Mouse (Mus musculus) cerebellum, postnatal 4 days (tissue): Measurements from ENCODE around the gene Dynlt1b.
"Not testable (repeated sequence)": the region's sequence is repeated elsewhere in the genome, so short reads cannot be mapped to it uniquely, and the experiment has no call there.

Source experiments
- DNase-seq, 2 experiments: peaks; one replicate each; pipeline ENCODE4 v3.0.0; 2022; ENCODE audit warnings: low spot score in 2 of 2, mixed read lengths in 1 of 2

Dynlt1b gene

DNA sequence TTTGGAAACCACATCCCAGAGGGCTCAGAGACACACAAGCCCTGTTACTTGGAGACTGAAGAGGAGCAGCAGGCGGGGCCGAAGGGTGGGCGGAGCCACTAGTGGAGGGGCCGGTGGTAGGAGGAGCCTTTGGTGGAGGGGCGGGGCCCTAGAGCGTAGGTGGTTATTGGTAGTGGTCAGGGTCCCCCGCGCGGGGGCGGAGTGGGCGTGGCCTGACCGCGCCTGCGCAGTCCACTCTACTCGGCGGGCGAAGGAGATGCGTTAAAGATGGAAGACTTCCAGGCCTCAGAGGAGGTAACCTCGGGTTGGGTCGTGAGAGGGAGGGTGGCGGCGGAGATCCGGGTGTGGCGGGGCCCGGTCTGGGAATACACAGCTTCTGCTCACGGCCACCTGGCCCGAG is at the start of gene Dynlt1b:
Gene Dynlt1b, plus strand, starts transcription at position 168 of the 400 bp plus-strand sequence.
- DNase-seq, result peak; percentile 100

DNA sequence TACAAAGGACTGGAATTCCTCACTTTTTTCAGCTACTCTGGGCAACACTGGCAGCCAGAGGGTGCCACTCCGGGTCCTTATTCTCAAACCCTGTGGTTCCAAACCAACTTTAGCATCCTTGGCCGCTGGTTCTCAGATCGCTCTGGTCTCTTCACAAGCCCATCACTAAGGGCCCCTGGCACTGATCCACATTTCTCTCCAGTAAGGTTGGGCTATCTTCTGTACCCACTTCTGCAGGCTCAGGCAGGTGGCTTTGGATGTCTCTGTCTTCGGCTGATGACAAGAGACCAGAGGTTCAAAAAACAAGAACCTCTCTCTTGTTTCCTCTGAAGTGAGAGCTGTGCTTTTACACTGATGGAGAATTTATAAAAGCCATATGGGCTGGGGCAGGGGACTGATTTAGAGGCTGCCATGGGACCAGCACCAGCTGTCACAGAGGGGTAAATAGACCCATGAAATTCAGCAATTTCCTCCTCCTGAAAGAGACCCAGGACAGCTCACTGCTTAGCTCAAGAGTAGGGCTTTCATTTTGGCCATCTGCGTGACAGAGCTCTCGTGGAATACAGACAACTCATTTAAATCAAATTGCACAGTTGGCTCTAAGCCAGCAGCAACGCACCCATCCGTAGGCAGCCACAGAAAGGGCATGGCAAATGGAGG is 49.6 kb upstream of the Dynlt1b start:
- DNase-seq, result not testable (repeated sequence)

DNA sequence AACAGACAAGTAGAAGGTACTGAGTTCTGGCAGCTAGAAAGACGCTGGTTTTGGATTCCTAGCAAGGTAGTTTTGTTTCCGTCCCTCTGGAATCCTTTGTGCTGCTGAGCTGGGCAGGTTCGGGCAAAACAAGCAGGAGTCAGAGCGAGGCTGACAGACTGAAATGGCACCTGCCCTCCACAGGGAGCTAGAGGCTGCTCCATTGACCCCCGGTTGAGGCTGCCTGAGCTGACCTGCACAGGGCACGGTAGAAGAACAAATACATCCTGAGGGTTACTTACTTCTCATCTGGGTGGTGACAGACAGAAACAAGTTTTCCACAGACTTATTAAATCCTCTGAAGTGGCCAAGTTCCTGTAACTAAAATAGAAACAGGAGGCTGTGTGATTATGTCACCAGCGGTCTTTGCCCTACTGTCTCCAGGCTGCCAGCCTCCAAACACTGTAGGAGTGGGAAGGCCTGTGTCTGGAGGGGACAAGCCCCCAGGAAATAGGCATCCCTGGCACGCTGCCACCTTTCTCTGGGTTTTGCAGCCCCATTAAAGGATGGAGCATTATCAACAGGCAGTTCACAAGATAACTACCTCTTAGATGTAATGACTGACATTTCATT is 48.7 kb upstream of the Dynlt1b start:
- not testable (repeated sequence) for DNase-seq

DNA sequence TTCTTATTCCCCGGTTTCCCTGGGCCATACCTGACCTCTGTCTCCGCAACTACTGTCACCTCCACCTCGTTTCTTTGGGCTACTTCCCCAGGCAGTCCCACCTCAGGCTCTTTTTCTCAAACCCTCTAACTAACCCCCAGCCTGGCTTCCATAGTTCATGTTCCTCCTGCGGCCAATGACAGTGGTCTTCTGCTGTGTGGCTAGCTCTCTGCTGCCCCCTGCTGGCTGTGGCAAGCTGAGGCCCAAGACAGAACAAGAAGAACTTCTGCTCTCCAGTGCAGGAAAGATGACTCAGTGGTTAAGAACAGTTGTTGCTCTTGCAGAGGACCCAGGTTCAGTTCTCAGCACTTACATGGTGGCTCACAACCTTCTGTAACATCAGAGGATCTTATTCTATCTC is 43.0 kb upstream of the Dynlt1b start:
- not testable (repeated sequence) for DNase-seq

DNA sequence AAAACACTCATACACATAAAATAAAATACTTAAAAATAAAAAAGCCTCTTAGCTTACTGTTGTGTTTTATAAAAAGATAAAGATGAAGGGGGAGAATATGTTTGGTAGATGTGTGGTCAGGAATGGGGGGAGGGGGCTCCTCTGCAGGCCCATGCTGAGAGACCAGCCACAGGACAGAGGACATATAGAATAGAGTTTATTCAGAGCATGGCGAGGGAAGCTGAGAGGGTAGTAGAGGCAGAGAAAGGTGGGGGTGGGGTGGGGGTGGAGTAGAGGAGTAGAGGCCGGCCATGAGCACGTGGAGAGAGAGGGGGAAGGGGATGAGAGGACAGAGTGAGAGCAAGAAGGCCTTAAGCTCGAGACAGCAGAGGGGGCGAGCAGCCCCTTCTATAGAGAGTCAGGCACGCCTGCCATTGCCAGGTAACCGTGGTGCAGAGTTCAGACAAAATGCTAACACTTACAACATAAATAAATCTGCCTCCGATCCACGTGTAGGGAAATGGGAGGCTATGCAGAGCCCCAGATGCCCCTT is 42.5 kb upstream of the Dynlt1b start:
- DNase-seq, result not testable (repeated sequence)

DNA sequence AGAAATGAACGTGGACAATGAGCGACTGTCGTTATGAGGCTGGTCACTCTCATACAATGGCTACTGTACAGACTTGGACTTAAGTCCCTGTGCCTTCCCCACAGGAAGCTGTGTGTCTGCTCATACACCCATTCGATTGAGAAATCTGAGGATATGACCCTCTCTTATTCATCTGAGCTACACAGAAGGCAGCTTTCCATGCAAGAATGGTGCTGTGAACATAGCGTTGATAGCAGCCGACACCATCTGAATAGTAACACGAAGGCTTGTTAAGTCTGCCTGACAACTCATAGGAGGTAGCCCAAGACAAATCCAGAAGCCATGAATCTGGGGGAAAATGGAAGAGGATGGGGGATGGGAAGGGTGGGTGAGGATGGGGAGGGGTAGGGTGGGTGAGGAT is 40.4 kb upstream of the Dynlt1b start:
- not testable (repeated sequence) for DNase-seq

DNA sequence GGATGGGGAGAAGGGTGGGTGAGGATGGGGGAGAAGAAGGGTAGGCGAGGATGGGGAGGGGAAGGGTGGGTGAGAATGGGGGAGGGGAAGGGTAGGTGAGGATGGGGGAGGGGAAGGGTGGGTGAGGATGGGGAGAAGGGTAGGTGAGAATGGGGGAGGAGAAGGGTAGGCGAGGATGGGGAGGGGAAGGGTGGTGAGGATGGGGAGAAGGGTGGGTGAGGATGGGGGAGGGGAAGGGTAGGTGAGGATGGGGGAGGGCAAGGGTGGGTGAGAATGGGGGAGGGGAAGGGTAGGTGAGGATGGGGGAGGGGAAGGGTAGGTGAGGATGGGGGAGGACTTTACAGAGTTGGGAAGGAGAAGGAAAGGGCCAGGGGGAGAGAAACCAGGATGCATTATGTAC is 39.2 kb upstream of the Dynlt1b start:
- not testable (repeated sequence) for DNase-seq

DNA sequence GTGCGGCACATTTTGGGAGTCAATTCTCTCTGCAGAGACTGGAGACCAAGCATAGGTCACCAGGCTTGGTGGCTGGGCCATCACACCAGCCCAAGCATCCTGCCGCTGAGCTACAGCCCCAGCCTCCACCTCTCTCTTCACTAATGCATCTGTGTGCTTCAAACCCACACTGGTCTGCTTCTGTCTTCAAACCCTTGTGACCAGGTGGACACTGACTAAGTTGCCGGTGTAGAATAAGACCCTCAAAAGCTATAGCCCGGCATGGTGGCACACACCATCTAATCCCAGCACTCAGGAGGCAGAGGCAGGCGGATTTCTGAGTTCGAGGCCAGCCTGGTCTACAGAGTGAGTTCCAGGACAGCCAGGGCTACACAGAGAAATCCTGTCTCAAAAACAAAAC is 38.2 kb upstream of the Dynlt1b start:
- DNase-seq, result not testable (repeated sequence)

DNA sequence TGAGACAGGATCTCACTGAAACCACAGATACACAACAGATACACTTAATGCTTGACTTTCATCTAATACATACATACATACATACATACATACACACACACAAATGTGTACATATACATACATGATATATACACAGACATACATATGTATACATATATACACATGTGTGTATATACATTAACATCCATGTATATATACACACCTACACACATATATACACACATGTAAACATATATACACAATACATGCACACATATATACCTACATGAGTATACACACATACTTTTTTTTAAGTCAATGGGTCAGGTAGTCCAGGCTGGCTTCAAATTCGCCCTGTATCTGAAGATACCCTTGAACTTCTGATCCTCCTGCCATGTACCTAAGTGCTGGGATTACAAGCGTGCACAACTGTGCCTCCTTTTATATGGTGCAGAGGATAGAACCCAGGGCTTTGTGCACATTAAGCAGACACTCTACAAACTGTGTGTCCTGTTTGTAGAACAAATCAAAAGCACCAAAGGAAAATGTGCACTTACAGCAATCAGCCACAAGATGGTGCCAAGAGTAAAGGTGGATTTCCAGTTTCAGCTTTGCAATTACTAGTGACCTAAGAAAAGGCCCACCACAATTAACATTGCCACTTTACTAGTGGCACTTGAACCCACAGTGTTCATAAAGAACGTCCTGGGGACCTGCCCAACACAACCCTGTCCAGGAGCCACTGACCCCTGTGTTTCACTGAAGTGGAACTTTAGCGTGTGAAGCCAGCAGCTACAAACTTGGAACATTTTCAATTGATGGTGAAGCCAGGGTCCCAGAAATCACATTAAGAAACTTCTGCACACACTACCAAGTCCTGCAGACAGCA is 37.2 kb upstream of the Dynlt1b start:
- not testable (repeated sequence) for DNase-seq

DNA sequence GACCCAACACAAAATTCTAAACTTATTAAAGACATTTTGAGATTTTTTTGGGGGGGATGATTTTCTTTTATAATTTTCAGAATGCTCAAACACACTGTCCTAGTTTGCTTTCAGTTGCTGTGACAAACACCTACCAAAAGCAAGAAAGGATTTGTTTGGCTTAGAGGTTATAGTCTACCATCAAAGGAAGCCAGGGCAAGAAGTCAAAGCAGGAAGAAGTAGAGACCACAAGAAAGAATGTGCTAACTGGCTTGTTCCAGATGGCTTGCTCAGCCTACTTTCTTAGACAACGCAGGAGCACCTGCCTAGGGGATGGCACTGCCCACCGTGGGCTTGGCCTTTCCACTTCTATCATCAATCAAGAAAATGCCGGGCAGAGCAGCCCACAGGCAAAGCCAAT is 31.8 kb upstream of the Dynlt1b start:
- not testable (repeated sequence) for DNase-seq

DNA sequence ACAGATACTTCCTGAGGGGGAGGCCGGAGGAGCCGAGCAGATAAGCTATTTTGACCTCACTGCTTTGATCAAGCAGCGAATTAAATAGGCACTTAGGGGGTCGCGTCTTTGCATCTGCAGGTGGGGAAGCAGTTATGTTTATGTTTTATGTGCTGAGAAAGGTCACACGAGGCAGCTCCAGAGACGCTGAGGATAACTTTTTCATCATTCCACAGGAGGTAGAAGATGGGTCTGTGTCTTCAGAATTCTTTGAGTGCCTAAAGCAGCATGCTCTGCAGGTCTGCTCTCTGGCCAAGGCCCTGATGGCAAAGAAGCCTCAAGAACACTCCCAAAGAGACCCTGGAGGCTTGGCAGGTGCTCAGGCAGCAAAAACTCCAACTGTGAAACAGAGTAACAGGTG is 31.1 kb upstream of the Dynlt1b start:
- peak in 1 of 2 experiments; percentile 10 for DNase-seq

DNA sequence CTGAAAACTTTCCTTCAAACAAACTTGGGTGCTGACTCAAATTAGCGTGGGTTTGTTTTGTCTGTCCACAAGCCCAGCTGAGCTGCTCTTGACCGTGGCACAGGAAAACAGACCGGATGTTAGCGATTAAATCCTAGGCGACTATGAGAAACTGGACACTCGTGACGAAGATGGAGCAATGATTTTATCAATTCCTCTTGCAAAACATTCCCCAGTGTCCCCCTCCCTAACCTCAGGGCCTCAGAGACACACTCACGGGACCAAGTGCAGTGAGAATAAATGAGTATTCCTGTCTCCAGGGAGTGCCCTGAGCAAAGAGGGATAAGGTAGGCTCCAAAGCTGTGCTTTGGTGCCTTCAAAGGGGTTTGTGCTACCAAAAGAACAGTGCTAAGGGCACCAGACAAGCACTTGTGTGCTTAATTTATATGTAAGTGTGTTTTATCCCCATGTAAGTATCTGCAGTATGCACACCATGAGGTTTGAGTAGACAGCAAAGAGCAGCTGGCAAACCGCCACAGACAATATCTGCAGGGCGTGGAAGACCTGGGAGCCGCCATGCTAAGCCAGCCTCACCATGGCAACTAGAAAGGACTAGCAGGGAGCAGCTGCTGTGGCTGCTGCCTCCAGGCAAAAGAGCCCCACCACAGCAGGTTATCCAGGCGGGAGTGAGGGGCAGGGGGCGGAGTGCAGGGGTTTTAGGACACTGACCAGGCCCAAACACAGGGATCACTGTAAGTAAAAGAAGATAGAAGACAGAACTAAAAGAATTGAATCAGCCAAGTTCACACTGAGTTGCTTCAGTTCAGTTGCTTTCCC is 30.4 kb upstream of the Dynlt1b start:
- DNase-seq, result peak; percentile 42 to 60

DNA sequence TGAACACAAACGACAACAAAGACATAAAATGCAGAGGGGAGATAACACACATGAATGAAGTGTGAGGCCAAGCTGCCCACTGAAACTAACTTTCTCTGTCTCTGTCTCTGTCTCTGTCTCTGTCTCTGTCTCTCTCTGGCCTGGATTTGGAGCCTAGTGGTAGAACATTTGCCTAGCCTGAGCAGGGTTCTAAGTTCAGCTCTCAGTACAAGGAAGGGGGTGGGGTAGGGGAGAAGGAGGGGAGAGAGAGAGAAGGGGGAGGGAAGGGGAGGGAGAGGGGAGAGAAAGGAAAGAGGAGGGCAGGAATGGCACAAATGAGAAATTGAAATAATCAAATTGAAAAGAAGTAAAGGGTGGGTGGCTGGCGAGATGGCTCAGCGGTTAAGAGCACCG is 29.8 kb upstream of the Dynlt1b start:
- DNase-seq, result not testable (repeated sequence)

DNA sequence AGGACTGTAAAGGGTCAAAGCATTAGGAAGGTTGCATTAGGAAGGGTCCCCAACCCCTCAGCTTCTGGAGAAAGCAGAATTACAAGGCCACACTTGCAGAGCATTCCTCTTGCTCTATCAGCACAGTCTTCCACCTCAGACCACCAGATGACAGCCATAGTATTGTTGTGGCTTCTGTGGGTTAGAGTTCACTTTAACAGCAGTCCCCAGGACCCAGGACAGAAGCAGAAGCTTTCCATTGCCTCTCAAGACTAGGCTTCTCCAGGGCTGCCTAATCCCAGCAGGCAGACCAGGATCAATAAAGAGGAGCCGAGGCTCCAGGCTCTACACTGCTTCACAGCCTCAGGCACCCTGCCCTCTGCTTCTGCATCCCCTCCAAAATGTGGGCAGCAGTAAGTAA is 25.4 kb upstream of the Dynlt1b start:
- not testable (repeated sequence) for DNase-seq

DNA sequence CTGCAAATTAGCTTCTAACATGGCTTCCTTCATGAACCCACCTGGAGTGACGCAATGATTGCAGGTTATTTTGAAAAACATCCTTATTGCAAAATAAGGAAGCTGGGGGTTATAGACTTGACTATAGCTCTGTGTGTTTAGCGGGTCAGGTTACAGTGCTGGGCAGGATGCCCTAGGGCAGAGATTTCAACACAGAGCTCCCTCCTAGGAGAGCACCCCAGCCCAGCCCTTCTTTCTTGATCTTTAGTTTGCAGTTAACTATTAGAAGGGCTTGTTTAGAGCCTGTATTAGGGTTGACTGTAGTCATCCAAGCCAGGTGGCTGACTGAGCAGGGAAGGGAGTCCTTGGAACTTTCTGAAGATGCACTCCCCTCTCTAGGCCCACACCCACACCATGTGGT is 22.9 kb upstream of the Dynlt1b start:
- DNase-seq, result not testable (repeated sequence)

DNA sequence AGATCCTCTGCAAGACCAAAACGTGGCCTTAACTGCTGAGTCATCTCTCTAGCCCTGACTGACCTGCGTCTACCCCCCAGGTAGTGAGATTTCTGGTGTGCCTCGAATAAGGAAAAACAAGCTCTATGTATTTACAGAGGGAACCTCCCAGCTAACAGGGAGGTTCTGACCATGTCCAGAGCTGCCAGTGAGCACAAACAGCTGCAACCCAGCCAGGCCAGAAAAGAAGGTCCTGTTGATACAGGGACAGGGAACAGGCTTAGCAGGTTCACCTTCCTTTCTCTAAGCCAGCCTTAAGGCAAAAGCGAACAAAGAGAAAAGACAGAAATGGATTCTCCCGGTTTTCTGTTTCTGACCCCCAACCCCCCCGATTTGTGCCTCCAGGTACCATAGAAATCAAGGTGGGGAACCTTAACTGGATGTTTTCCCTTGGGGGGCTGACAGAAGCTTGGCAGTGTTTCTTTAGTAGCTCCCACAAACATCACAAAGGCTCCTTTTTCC is 19.1 kb upstream of the Dynlt1b start:
- DNase-seq, result not testable (repeated sequence)

DNA sequence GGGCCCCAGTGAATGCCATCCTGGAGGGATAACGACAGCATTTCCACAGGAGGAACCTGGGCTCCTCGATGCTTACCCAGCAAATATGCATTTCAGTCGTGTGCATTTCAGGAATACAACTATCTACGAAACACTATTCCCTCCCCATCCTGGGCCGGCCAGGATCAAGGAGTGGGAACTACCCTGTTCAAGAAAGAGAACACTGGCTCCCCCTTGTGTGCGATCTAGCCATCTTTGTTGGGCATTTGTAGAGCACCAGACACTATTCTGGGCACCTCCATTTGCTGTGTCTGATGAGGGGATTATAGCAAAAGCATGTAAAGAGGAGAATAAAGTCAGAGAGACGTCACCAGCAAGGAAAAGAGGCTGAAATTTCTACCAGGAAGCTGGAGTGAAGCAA is 12.8 kb upstream of the Dynlt1b start:
- not testable (repeated sequence) for DNase-seq

DNA sequence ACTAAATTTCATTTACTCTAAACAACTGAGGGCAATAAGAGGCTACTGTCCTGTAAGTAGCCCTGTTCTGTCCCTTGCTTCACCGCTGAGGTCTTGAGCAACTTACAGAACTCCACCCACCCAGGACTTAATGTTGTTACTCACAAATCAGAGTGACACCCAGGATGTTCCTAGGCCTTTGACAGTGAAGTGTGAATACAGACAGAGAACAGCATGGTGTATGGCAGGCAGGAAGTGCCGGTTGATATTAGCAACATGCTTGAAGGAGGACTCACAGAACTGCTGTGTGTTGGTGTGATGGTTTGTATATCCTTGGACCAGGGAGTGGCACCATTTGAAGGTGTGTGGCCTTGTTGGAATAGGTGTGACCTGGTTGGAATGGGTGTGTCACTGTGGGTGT is 9.4 kb upstream of the Dynlt1b start:
- DNase-seq, result not testable (repeated sequence)

DNA sequence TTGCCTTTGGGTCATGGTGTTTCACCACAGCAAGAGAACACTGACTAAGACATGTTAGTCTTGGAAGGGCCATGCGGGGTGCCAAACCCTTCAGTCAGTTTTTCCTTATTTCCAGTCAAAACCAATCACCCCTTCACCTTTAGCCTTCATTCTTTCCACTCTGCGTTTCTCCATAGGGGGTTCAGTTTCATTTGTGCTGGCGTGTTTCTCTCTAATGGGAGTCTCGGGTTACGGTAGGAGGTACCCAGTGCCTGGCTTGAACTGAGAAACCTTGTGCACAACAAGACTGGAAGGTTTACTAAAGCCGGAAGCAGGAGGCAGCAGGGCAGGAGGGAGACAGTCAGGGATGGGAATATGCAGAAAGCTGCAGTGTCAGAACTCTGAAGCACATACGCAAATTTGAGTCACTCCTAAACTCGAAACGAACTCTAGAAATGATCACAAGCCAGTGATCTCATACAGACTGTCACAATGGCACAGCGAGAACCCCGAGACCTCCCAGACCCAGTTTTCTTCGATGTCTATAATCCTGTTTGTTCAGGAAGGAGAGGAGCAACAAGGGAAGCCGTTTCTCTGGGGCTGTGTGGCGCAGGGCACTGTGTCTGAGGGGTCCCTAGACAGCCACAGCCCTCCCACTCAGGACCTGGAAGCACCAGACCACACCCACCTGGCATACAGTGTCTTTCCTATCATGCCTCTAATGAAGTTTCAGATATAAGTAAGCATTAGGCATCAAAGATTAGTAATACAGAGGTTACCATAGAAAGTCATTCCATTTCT is 8.2 kb upstream of the Dynlt1b start:
- not testable (repeated sequence) for DNase-seq

DNA sequence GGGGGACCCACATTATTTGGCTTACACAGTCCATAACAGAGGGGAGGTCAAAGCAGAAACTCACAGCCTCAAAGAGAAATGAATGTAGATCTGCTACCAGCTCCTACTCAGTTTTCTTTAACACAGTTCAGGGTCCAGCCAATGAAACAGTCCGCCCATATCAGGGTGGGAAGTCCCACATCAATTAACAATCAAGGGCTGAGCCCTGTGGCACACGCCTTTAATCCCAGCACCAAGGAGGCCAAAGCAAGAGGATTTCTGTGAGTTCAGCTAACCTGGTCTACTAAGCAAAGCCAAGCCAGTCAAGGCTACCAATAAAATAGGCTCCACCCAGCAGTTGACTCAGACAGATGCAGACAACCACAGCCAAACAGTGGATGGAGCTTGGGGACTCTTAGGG is 7.5 kb upstream of the Dynlt1b start:
- not testable (repeated sequence) for DNase-seq
